Mouse (Mus musculus): ENCODE measurements around the gene Vmn2r53.
"Not testable (repeated sequence)": the region's sequence is repeated elsewhere in the genome, so short reads cannot be mapped to it uniquely, and the experiment has no call there.

The Vmn2r53 gene

DNA sequence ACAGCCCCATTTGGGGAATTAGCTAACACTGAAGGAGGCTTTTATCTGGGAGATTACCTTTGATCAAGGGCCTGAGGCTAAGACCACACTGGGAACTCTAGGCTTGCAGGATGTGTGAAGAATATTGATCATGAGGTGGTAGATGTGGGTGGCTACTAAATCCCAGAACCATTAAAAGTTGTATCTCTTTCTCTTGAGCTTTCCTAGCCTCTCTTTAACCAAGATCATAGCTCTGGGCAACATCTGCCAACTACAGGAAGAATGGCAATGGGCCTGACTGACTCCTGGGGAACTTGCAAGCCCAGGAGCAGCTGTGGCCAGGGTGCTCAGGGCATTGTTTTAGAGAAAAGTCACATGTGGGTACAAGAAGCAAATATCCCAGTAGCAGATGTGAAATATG is at the start of gene Vmn2r53:
Vmn2r53 (minus strand) TSS at position 101 of the 400 bp plus-strand sequence.
- DNase-seq (ENCODE audit: low spot score in 2 of 2), result no peak

DNA sequence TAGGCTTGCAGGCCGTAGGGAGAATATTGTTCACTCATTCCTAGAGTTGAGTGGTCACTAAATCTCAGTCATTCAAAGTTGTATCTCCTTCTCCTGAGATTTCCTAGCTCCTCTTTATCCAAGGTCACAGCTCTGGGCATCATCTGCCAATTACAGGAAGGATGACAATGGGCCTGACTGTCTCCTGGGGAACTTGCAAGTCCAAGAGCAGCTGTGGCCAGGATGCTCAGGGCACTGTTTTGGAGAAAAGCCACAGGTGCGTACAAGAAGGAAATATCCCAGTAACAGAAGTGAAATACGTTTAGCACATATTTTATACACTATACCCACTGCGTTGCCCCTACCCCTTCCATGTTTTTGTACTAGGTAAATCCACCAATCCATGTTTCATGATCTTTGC is 31.6 kb upstream of the Vmn2r53 start, which contains the start of gene Vmn2r54:
Vmn2r54 (minus strand) TSS at position 101 of the 400 bp plus-strand sequence.
- DNase-seq (ENCODE audit: low spot score in 2 of 2), result not testable (repeated sequence)

All from spleen, postnatal 10 days (tissue).